Mouse (Mus musculus) embryonic fibroblast, embryonic 13.5 days (primary cell): ENCODE results near the gene 1700013F07Rik.

Experiments used
- CTCF ChIP-seq: IDR thresholded peaks from 2 replicates; pipeline ENCODE4 v1.5.1; 2011; ENCODE audit warnings: mild to moderate bottlenecking, control low read depth, low read length, moderate library complexity, borderline replicate concordance; ENCODE audit not compliant: insufficient read depth
- POLR2A ChIP-seq: IDR thresholded peaks from 2 replicates; pipeline ENCODE4 v1.6.1; 2011; ENCODE audit warnings: low read depth, mild to moderate bottlenecking, control low read depth, low read length, moderate library complexity

GRCm38 (mm10) chr3:108574018-108574417, 40.1 kb downstream of the 1700013F07Rik start:
- TF ChIP-seq CTCF (no peak), POLR2A (no peak)
